Mouse (Mus musculus) brain, embryonic 14.5 days (tissue): Measurements from ENCODE around the gene Gdnf.

Experiments
- CTCF ChIP-seq: fragments of 200-500 bp; IDR thresholded peaks from 2 replicates; pipeline ENCODE4 v1.5.1; 2012; ENCODE audit warnings: inconsistent platforms, mild to moderate bottlenecking, moderate library complexity, borderline replicate concordance; ENCODE audit not compliant: insufficient read depth, insufficient read length; ENCODE audit errors: extremely low read depth
- POLR2A ChIP-seq: fragments of 200-500 bp; IDR thresholded peaks from 2 replicates; pipeline ENCODE4 v1.6.1; 2012; ENCODE audit warnings: mild to moderate bottlenecking, inconsistent platforms, borderline replicate concordance; ENCODE audit not compliant: poor library complexity, insufficient read depth, insufficient read length, severe bottlenecking; ENCODE audit errors: extremely low read depth

GRCm38 (mm10) chr15:7814371-7814680 lies 3.7 kb downstream of the Gdnf start:
- TF ChIP-seq CTCF (no peak), POLR2A (no peak)
